Comparison of ENCODE assay signal across 9 mouse cellular contexts in genomic region chr7:35000839-35001238, GRCm38 (mm10). TPM values are rescaled to one million over a fixed set of nuclear protein-coding genes. Genes with fewer than 3 reads are reported as not detected.
DNase-seq lines count a peak whose midpoint lies in the region; ATAC-seq lines count a peak whose summit lies in the region.
"Had no signal": no experiment of that assay in that cellular context is flagged by ENCODE, and none has a peak within 500 bp of the region (broad histone marks: within the 10 kb centered on the region; RNA-seq: fewer than 3 reads in every experiment).

No protein-coding gene starts in this region.

- WGBS in midbrain, embryonic 14.5 days, result 38% methylated on average over 6 of the region's 6 CpGs
- 37% methylated on average over 6 of the region's 6 CpGs for WGBS in midbrain, embryonic 16.5 days
- WGBS in liver, embryonic 12.5 days (ENCODE audit: insufficient replicate concordance), result 33% methylated on average over 6 of the region's 6 CpGs

- H3K4me1 ChIP-seq in midbrain, embryonic 14.5 days (ENCODE audit: control insufficient read depth, insufficient read depth, low read length), result 0 out of 2 replicates have a peak, but pooled peaks cover 3% of the 10 kb centered on the region
- H3K4me1 ChIP-seq in midbrain, embryonic 16.5 days (ENCODE audit: control insufficient read depth, insufficient read depth, low read length), result peaks cover 4% of the 10 kb centered on the region; the same call in 1 of the 2 replicates
- no peaks in the 10 kb centered on the region for H3K4me1 ChIP-seq in liver, embryonic 12.5 days

- no peaks in the 10 kb centered on the region for H3K36me3 ChIP-seq in midbrain, embryonic 14.5 days (ENCODE audit: control insufficient read depth, insufficient read depth, low read length)
- no peaks in the 10 kb centered on the region for H3K36me3 ChIP-seq in midbrain, embryonic 16.5 days (ENCODE audit: control insufficient read depth, insufficient read depth, low read length)
- H3K36me3 ChIP-seq in liver, embryonic 12.5 days, result no peaks in the 10 kb centered on the region
- H3K36me3 ChIP-seq: heart, embryonic 13.5 days had no signal

- H3K27me3 ChIP-seq in midbrain, embryonic 14.5 days (ENCODE audit: control insufficient read depth, insufficient read depth, low read length), result no peaks in the 10 kb centered on the region
- no peaks in the 10 kb centered on the region for H3K27me3 ChIP-seq in midbrain, embryonic 16.5 days (ENCODE audit: control insufficient read depth, insufficient read depth, low read depth, low read length)
- no peaks in the 10 kb centered on the region for H3K27me3 ChIP-seq in liver, embryonic 12.5 days (replicated peaks)
- H3K27me3 ChIP-seq: heart, embryonic 13.5 days had no signal

- H3K4me3 ChIP-seq in midbrain, embryonic 14.5 days (replicated peaks; ENCODE audit: low read depth, low read length), result no peak overlapping the region
- H3K4me3 ChIP-seq in midbrain, embryonic 16.5 days (ENCODE audit: low read depth, low read length), result no peak overlapping the region
- H3K4me3 ChIP-seq in liver, embryonic 12.5 days, result no peak overlapping the region
- H3K4me3 ChIP-seq: heart, embryonic 13.5 days had no signal

- H3K27ac ChIP-seq in midbrain, embryonic 14.5 days (replicated peaks; ENCODE audit: low read depth, low read length), result no peak overlapping the region
- no peak overlapping the region for H3K27ac ChIP-seq in midbrain, embryonic 16.5 days (ENCODE audit: low read length)
- no peak overlapping the region for H3K27ac ChIP-seq in liver, embryonic 12.5 days
- H3K27ac ChIP-seq: heart, embryonic 13.5 days had no signal

- no peaks in the 10 kb centered on the region for H3K9me3 ChIP-seq in midbrain, embryonic 14.5 days (ENCODE audit: control insufficient read depth, low read length)
- no peaks in the 10 kb centered on the region for H3K9me3 ChIP-seq in midbrain, embryonic 16.5 days (replicated peaks; ENCODE audit: control insufficient read depth, low read length, poor library complexity, severe bottlenecking)
- no peaks in the 10 kb centered on the region for H3K9me3 ChIP-seq in liver, embryonic 12.5 days (replicated peaks)
- H3K9me3 ChIP-seq: heart, embryonic 13.5 days had no signal

- H3K4me2 ChIP-seq in midbrain, embryonic 14.5 days (ENCODE audit: low read length), result no peak overlapping the region
- H3K4me2 ChIP-seq in midbrain, embryonic 16.5 days (ENCODE audit: low read length), result no peak overlapping the region
- H3K4me2 ChIP-seq in liver, embryonic 12.5 days, result no peak overlapping the region
- H3K4me2 ChIP-seq: heart, embryonic 13.5 days had no signal

- no peak overlapping the region for H3K9ac ChIP-seq in midbrain, embryonic 14.5 days (replicated peaks; ENCODE audit: low read length)
- no peak overlapping the region for H3K9ac ChIP-seq in midbrain, embryonic 16.5 days (ENCODE audit: low read depth, low read length)
- H3K9ac ChIP-seq in liver, embryonic 12.5 days, result no peak overlapping the region
- H3K9ac ChIP-seq: heart, embryonic 13.5 days had no signal

- peak; percentile 69 for DNase-seq in CD4-positive, CD25-positive, alpha-beta regulatory T cell, adult 2 months (ENCODE audit: low read depth, low spot score)
- peak; percentile 68 for DNase-seq in midbrain, embryonic 14.5 days
- DNase-seq in c-Kit-positive CD71-positive TER-119-negative erythroid progenitor cells, embryonic 14.5 days (ENCODE audit: low read depth), result peak; percentile 34
- DNase-seq in heart, postnatal 14 days, result peak; percentile 59 to 63
- DNase-seq in spleen, adult 12 weeks (ENCODE audit: low spot score), result peak; percentile 18

- intact Hi-C loops in heart, postnatal 14 days (cut with DNase I), result loop anchor here (5.0 kb wide), 1 partner anchor 324 kb away; no protein-coding TSS in a partner anchor

- ATAC-seq in CD4-positive, CD25-positive, alpha-beta regulatory T cell, adult 4 months, result no peak
- no peak for ATAC-seq in midbrain, embryonic 14.5 days (ENCODE audit: low FRiP score, low TSS enrichment)
- no peak for ATAC-seq in midbrain, embryonic 16.5 days
- 0 out of 2 replicates have a peak, but pooled peaks have one; percentile 49 for ATAC-seq in liver, embryonic 12.5 days

RNA-seq across cellular contexts. Expression of gene Cebpg, which starts 55.5 kb away (rescaled TPM):
- 10 to 100 TPM in 1 of 2 experiments, 1 to 10 TPM in 1; 9.4 to 10.9 TPM for polyA plus RNA-seq in CD4-positive, CD25-positive, alpha-beta regulatory T cell, adult 4 months (2017; shearing (Covaris generic))
- polyA plus RNA-seq in midbrain, embryonic 14.5 days (2014; fragmentation: Nextera tagmentation; extraction: Ambion mirVana), result 29.6 and 32.0 TPM in 2 replicates
- polyA plus RNA-seq in midbrain, embryonic 16.5 days (2015; fragmentation: Nextera tagmentation; extraction: Ambion mirVana), result 24.2 and 27.3 TPM in 2 replicates
- 10 to 100 TPM; 27.8 to 29.1 TPM for total RNA-seq in heart, postnatal 14 days (2021)
- polyA plus RNA-seq in liver, embryonic 12.5 days (2016; fragmentation: Nextera tagmentation; extraction: Ambion mirVana), result 27.9 and 28.0 TPM in 2 replicates

Comparison
In these comparisons a context has a peak if more than half of its experiments do, and no peak if none do; other contexts are left out.
1. DNase-seq: peak in every context shown above with its lines; median percentile 69 in CD4-positive, CD25-positive, alpha-beta regulatory T cell, adult 2 months; 68 in midbrain, embryonic 14.5 days; 61 in heart, postnatal 14 days; 34 in c-Kit-positive CD71-positive TER-119-negative erythroid progenitor cells, embryonic 14.5 days; 18 in spleen, adult 12 weeks.